Mouse (Mus musculus): ENCODE results near the gene Slc10a1. TPM values are rescaled to one million over a fixed set of nuclear protein-coding genes. Genes with fewer than 3 reads are reported as not detected.

Slc10a1 gene
- polyA plus RNA-seq, 1 experiment from 2014 or later = 1.3 TPM

Other genes with a start within 250 kb of the Slc10a1 start
- gene Ccdc177, start 208.0 kb downstream of the Slc10a1 start, polyA plus RNA-seq (2015; fragmentation: Nextera tagmentation; extraction: Ambion mirVana) = 0.09 TPM in 1 of 2 replicates, not detected in the other
- gene Susd6, start 178.2 kb downstream of the Slc10a1 start, polyA plus RNA-seq (2015; fragmentation: Nextera tagmentation; extraction: Ambion mirVana) = 17.6 and 18.5 TPM in 2 replicates
- gene Srsf5, start 23.2 kb downstream of the Slc10a1 start, polyA plus RNA-seq (2015; fragmentation: Nextera tagmentation; extraction: Ambion mirVana) = 526 and 551 TPM in 2 replicates
- 6.9 and 7.9 TPM in 2 replicates for gene Smoc1, start 58.1 kb upstream of the Slc10a1 start, polyA plus RNA-seq (2015; fragmentation: Nextera tagmentation; extraction: Ambion mirVana)